Mouse (Mus musculus): ENCODE data around the gene Plekhh3. TPM values are rescaled to one million over a fixed set of nuclear protein-coding genes. Genes with fewer than 3 reads are reported as not detected.
A peak's percentile ranks its signal among the peaks of the same experiment; 100 is the strongest.

Gene Plekhh3
- 2.7 and 2.8 TPM in 2 replicates for polyA plus RNA-seq (2016; fragmentation: Nextera tagmentation; extraction: Ambion mirVana)

DNA sequence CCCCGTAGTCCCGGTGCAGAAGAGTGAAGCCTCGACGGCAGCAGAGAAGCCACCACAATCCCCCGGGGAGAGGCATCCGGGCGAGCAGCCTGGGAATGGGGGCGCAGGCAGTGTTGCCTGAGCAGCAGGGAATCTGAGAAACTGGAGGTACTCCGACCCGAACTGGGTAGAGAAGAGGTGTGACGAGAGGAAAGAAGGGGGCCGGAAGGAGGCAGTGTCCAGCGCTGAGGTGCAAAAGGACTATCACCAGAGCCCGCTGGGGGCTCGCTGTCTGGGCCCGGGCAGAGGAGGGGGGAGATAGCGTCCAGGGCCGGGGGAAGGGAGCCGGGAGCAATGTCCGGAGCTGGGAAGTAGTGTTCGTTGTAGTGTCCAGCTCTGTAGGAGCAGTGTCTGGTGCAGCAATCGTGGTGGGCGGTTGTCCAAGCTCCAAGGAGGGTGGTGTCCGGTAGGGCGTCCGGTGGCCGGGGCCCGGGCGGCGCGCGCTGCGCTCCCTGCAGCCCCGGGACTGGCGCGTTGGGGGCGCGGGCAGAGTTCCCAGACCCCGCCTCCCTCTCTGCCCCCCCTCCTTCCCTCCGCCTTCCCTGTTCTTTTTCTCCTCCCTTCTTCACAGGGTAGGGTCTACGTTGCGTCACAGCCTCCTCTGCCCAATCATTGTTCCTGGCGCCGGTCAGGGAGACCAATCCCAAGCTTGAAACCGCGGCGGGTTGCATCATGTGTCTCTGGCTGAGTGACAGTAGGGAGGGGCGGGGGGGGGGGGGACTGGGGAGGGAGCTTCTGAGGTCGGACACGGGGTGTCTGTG lies at the start of gene Plekhh3:
TSS of gene Plekhh3 (minus strand) at position 541 of the 800 bp plus-strand sequence.
- ATAC-seq = peak; percentile 84
- peak within 1 kb of the TSS; percentile 68 for H3K4me2 ChIP-seq
- peaks cover 100% of the 10 kb centered on the region for H3K27me3 ChIP-seq (replicated peaks)
- H3K4me3 ChIP-seq = peak within 1 kb of the TSS; percentile 55
- WGBS (ENCODE audit: insufficient replicate concordance) = under 1% methylated on average over 50 of the region's 50 CpGs
- peak within 1 kb of the TSS; percentile 47 for H3K9ac ChIP-seq
- peaks cover 9% of the 10 kb centered on the region; the same call in 1 of the 2 replicates for H3K36me3 ChIP-seq
- peaks cover 74% of the 10 kb centered on the region for H3K4me1 ChIP-seq
- H3K9me3 ChIP-seq (replicated peaks) = no peaks in the 10 kb centered on the region
- peak within 1 kb of the TSS; percentile 56 for H3K27ac ChIP-seq

- Histone ChIP-seq H3K4me2 (no peak overlapping the region), H3K27ac (no peak overlapping the region), H3K4me3 (no peak overlapping the region), H3K27me3 (replicated peaks) (no peaks in the 10 kb centered on the region), H3K9ac (no peak overlapping the region), H3K9me3 (replicated peaks) (no peaks in the 10 kb centered on the region), H3K36me3 (peaks cover 20% of the 10 kb centered on the region), H3K4me1 (peaks cover 24% of the 10 kb centered on the region)
- ATAC-seq = no peak
- 23% methylated on average over 2 of the region's 2 CpGs for WGBS (ENCODE audit: insufficient replicate concordance)
Measured at GRCm38 (mm10) chr11:101220853-101221252, 49.7 kb upstream of the Plekhh3 start.

DNA sequence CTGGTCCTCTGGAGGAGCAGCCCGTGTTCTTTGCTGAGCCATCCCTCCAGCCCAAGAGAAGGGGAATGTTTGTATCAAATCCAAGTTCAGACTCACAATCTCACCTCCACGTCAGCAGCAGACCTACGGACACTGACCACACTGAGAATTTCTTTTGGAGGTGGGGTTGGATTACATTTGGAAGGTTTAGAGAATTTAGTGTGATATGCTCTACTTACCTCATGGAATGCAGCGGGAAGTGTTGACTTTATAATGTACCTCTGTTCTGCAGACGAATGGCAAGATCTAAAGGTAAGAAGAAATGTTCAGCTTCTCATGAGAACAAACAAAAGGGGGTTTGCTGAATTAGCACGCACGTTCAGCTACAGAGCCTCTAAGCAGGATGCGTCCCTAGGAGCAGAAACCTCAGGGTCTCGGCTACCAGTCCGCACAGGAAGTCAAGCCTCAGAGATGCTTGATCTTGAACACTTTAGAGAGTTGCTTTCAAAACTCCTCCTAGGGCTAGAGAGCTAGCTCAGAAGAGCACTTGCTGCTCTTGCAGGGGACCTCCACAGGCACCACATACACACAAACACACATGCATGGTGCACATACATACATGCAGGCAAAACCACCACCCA lies 47.4 kb upstream of the Plekhh3 start:
- no peak overlapping the region for H3K9ac ChIP-seq
- no peak overlapping the region for H3K27ac ChIP-seq
- H3K4me1 ChIP-seq = peaks cover 5% of the 10 kb centered on the region
- no peak overlapping the region for H3K4me3 ChIP-seq
- H3K4me2 ChIP-seq = no peak overlapping the region
- no peaks in the 10 kb centered on the region for H3K27me3 ChIP-seq (replicated peaks)
- H3K9me3 ChIP-seq (replicated peaks) = no peaks in the 10 kb centered on the region
- H3K36me3 ChIP-seq = peaks cover 40% of the 10 kb centered on the region
- no peak for ATAC-seq
- WGBS (ENCODE audit: insufficient replicate concordance) = 56% methylated on average over 10 of the region's 10 CpGs

DNA sequence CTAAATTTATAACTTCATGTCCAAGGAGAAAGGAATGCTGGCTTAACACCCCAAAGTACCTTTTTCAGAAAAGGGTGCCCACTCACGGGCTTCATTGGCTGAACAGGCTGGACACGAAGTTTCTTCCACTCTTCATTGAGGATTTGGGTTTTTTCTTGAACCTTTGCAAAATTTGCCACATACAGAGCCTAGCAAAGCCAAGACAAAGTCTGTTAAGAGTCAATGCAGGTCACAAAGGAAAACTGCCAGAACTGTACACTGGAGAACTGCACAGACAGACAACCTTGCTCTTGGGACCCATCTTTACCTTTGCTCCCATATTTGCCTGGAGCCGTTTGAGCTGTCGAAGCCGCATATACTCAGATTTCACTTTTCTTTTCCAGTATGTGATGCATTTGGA lies 45.8 kb upstream of the Plekhh3 start:
- 85% methylated on average over 5 of the region's 5 CpGs for WGBS (ENCODE audit: insufficient replicate concordance)
- Histone ChIP-seq H3K9me3 (replicated peaks) (no peaks in the 10 kb centered on the region), H3K4me2 (no peak overlapping the region), H3K4me1 (peaks cover 5% of the 10 kb centered on the region), H3K9ac (no peak overlapping the region), H3K27me3 (replicated peaks) (no peaks in the 10 kb centered on the region), H3K27ac (no peak overlapping the region), H3K36me3 (peaks cover 52% of the 10 kb centered on the region), H3K4me3 (no peak overlapping the region)
- ATAC-seq = no peak

DNA sequence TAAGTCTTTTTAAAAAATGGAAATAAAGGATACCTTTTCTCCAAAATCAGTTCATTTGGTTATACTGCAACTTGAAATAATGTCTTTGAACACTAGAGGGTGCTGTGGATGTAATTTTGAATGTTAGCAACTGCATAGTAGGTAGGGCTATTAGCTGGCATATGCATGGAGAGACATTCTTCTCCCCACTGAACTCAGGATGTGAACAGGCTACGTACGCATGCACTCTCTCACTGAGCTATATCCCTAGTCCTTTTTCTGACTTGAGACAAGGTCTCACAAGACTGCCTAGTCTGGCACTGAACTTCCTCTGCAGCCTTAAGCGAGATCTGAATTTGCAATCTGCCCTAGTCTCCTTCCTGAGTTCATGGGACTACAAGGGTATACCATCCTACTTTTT lies 40.8 kb upstream of the Plekhh3 start:
- no peak overlapping the region for H3K27ac ChIP-seq
- no peaks in the 10 kb centered on the region for H3K4me1 ChIP-seq
- no peak overlapping the region for H3K9ac ChIP-seq
- ATAC-seq = no peak
- no peaks in the 10 kb centered on the region for H3K27me3 ChIP-seq (replicated peaks)
- H3K4me3 ChIP-seq = no peak overlapping the region
- WGBS (ENCODE audit: insufficient replicate concordance) = 36% methylated on average over 3 of the region's 3 CpGs
- H3K9me3 ChIP-seq (replicated peaks) = no peaks in the 10 kb centered on the region
- H3K36me3 ChIP-seq = peaks cover 79% of the 10 kb centered on the region
- no peak overlapping the region for H3K4me2 ChIP-seq

DNA sequence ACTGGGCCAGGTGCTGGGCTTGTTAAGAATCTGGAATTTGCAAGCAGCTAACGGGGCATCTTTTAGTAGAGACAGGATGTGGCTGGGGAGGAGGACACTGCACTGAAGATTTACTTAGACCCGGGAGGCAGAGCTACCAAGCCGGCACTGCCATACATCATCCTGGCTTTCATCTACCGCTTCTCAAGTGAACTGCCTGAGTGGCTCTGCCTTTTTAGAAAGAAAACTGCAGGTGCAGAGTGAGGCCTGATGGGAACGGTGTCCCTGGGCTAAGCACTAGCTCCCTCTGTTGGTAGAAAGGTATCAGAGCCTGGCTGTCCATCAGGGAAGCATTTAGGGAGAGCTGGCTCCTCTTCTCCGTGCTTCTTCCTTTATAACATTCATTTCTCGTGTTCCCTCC lies 29.8 kb upstream of the Plekhh3 start:
- H3K4me2 ChIP-seq = no peak overlapping the region
- H3K36me3 ChIP-seq = peaks cover 73% of the 10 kb centered on the region
- no peak for ATAC-seq
- H3K9me3 ChIP-seq (replicated peaks) = no peaks in the 10 kb centered on the region
- H3K9ac ChIP-seq = no peak overlapping the region
- H3K4me1 ChIP-seq = peaks cover 22% of the 10 kb centered on the region
- WGBS (ENCODE audit: insufficient replicate concordance) = 38% methylated on average over 7 of the region's 7 CpGs
- 0 out of 2 replicates have a peak overlapping the region, but pooled peaks have one; percentile 23 for H3K27ac ChIP-seq
- no peak overlapping the region for H3K4me3 ChIP-seq
- no peaks in the 10 kb centered on the region for H3K27me3 ChIP-seq (replicated peaks)

DNA sequence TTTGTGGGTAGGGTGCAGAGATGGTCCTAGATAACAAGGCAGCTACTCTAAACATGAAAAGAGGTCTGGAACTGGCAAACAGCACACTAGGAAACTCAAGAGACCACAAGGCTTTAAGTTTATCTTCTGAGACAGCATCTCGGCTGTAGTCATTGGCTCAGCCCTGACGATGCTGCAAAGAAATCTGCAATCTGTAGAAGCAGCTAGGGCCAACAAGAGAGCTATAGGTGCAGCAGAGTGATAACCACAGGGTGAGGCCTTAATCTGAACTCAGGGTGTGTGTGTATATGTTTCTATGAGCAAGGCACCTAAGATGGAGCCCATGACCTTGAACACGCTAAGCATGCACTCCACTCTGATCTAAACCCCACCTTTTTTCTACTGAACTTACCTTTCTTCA lies 28.4 kb upstream of the Plekhh3 start:
- WGBS (ENCODE audit: insufficient replicate concordance) = 48% methylated on average over 3 of the region's 3 CpGs
- peaks cover 67% of the 10 kb centered on the region for H3K36me3 ChIP-seq
- no peaks in the 10 kb centered on the region for H3K27me3 ChIP-seq (replicated peaks)
- H3K4me1 ChIP-seq = peaks cover 22% of the 10 kb centered on the region
- H3K27ac ChIP-seq = 0 out of 2 replicates have a peak overlapping the region, but pooled peaks have one; percentile 11
- H3K9ac ChIP-seq = no peak overlapping the region; the same call in 1 of the 2 replicates
- no peaks in the 10 kb centered on the region for H3K9me3 ChIP-seq (replicated peaks)
- peak overlapping the region; percentile 19 for H3K4me2 ChIP-seq
- no peak overlapping the region for H3K4me3 ChIP-seq
- ATAC-seq = peak; percentile 88

DNA sequence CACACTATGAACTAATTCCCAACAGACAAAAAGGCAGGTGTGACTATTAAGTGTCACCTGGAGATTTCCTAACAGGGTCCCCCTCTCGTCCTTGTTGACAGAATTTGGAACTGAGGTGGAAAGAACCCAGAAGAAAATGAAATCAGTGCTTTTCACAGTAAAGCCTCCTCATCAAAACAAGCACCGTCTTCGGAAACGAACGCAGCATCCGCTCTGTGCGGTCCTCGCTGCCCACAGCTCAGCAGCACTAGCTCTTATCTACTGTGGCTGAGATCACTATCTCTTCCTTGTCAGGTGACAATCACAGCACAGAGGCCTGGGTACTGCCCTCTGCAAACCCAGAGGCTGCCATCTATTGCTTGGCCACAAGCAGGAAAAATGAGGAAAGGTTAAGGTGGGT lies 25.0 kb upstream of the Plekhh3 start:
- Histone ChIP-seq H3K4me3 (no peak overlapping the region), H3K4me2 (no peak overlapping the region), H3K27ac (no peak overlapping the region), H3K4me1 (peaks cover 31% of the 10 kb centered on the region), H3K9ac (no peak overlapping the region), H3K27me3 (replicated peaks) (no peaks in the 10 kb centered on the region), H3K36me3 (peaks cover 65% of the 10 kb centered on the region), H3K9me3 (replicated peaks) (no peaks in the 10 kb centered on the region)
- 76% methylated on average over 8 of the region's 8 CpGs for WGBS (ENCODE audit: insufficient replicate concordance)
- no peak for ATAC-seq

DNA sequence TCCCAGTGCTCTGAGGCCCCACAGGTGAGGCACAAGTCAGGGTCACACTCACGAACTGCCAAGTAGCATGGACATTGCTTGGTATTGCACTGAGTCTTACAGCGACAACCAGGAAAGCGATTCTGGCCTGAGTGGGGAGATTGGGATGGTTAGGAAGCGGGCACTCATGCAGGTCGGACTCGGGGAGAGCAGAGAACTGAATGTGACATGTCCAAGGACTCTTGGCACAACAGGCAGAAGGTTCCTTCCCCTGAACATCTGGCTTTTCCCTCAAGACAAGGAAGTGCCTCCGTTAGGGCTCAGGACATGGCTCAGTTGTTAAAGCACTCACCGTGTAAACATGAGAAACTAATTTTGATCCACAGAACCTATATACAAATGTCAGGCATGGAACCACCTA lies 24.4 kb upstream of the Plekhh3 start:
- peaks cover 60% of the 10 kb centered on the region for H3K36me3 ChIP-seq
- no peak overlapping the region for H3K9ac ChIP-seq
- H3K4me1 ChIP-seq = peaks cover 31% of the 10 kb centered on the region
- H3K27me3 ChIP-seq (replicated peaks) = no peaks in the 10 kb centered on the region
- 83% methylated on average over 8 of the region's 8 CpGs for WGBS (ENCODE audit: insufficient replicate concordance)
- H3K27ac ChIP-seq = no peak overlapping the region
- no peak for ATAC-seq
- H3K9me3 ChIP-seq (replicated peaks) = no peaks in the 10 kb centered on the region
- H3K4me2 ChIP-seq = no peak overlapping the region
- no peak overlapping the region for H3K4me3 ChIP-seq

GRCm38 (mm10) chr11:101195101-101195500 lies 23.9 kb upstream of the Plekhh3 start:
- Histone ChIP-seq H3K9ac (no peak overlapping the region), H3K27me3 (replicated peaks) (no peaks in the 10 kb centered on the region), H3K36me3 (peaks cover 56% of the 10 kb centered on the region), H3K27ac (no peak overlapping the region), H3K4me1 (peaks cover 33% of the 10 kb centered on the region), H3K9me3 (replicated peaks) (no peaks in the 10 kb centered on the region), H3K4me2 (no peak overlapping the region), H3K4me3 (no peak overlapping the region)
- no peak for ATAC-seq
- WGBS (ENCODE audit: insufficient replicate concordance) = 25% methylated on average over 1 of the region's 1 CpGs

- WGBS (ENCODE audit: insufficient replicate concordance) = 79% methylated on average over 6 of the region's 6 CpGs
- Histone ChIP-seq H3K9me3 (replicated peaks) (no peaks in the 10 kb centered on the region), H3K27me3 (replicated peaks) (no peaks in the 10 kb centered on the region), H3K4me3 (no peak overlapping the region), H3K4me1 (peaks cover 33% of the 10 kb centered on the region), H3K27ac (no peak overlapping the region), H3K4me2 (no peak overlapping the region), H3K36me3 (peaks cover 52% of the 10 kb centered on the region), H3K9ac (no peak overlapping the region)
- ATAC-seq = no peak
Measured at GRCm38 (mm10) chr11:101194643-101195042, 23.5 kb upstream of the Plekhh3 start.

GRCm38 (mm10) chr11:101194137-101194536 lies 23.0 kb upstream of the Plekhh3 start:
- no peak for ATAC-seq
- Histone ChIP-seq H3K9me3 (replicated peaks) (no peaks in the 10 kb centered on the region), H3K27ac (no peak overlapping the region), H3K4me1 (peaks cover 33% of the 10 kb centered on the region), H3K27me3 (replicated peaks) (no peaks in the 10 kb centered on the region), H3K4me2 (no peak overlapping the region), H3K4me3 (no peak overlapping the region), H3K36me3 (peaks cover 47% of the 10 kb centered on the region), H3K9ac (no peak overlapping the region)
- WGBS (ENCODE audit: insufficient replicate concordance) = 66% methylated on average over 5 of the region's 5 CpGs
